Mouse (Mus musculus) kidney, adult 18-20 months (tissue): ENCODE data around the gene Btbd17.

Experiments used
- DNase-seq: peaks from one replicate; pipeline ENCODE4 v3.0.0; 2021

Btbd17 gene

DNA sequence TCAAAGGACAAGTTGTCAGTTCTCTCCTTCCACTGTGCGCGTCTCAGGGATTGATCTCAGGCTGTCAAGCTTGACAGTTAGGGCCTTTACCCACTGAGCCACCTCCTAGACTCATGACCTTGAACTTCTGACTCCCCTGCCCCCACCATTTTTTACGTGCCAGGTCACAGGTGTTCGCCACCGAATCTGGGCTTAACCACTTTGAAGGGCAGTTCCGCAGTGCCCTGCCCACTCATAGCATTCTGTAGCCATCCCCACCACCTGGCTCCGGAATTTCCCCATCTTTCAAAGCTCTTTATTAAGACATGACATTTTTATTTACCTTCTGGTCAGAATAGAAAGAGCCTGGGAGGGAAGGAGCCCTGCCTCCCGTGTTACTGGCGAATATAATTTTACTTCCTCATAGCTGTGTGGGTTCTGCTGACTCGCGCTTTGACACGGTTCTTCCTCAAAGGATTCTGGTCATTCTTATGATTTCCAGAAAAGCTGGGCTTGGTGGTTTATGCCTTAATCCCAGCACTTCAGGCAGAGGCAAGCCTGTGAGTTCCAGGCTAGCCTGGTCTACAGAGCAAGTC is 48.1 kb downstream of the Btbd17 start:
- no peak for DNase-seq

DNA sequence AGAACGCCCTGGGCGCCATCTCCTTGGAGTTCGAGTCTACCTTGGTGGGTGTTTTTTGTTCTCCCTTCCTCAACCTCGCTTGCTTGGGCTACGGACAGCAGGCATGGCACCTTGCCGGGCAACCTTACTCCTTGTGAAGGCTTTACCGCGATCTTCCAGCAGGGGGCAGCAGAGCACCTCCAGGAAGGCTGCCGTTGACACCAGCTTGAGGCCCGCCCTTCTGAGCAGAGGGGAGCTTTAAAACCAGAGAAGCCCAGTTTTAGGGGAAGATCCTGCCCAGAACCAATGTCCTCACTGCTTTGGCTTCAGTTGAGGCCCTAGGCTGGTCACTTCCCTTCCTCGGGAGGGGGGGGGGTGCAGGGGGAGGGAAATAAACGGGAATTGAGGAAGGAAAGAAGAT is 50.6 kb downstream of the Btbd17 start:
- peak; percentile 92 for DNase-seq

DNA sequence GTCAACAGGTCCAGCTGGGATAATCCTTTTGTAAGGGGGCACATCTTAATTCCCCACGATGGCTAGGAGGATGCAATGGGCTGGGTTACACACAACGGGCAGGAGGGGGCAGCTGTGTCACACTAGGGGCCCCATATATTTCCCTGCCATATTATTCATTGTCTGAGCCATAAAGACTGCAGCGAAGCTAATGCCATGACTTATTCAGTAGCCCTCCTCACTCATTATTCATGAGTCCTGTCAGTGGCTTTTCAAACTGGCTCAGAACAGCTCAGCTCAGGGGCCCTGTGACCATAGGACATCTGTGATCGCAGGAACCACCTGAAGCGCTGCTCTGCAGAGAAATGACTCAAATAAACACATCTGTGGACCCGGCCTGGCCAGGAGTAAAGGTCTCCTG is 54.3 kb downstream of the Btbd17 start:
- DNase-seq, result no peak
